Mouse (Mus musculus) left cerebral cortex, postnatal 4 days (tissue): ENCODE data around the gene Osr1. TPM values are rescaled to one million over a fixed set of nuclear protein-coding genes. Genes with fewer than 3 reads are reported as not detected.

Experiments
- DNase-seq: peaks from one replicate; pipeline ENCODE4 v3.0.0-alpha.2; 2022
- intact Hi-C: fragments of 180-260 bp; cut with DNase I; formaldehyde crosslinking; loops from one replicate; pipeline ENCODE4 v1.15.1; 2025
- total RNA-seq, 2 experiments: library from RNA; stranded (reverse); gene quantifications; 2 replicates each; pipeline ENCODE4 v1.2.3; 2021

The Osr1 gene
- 1 to 10 TPM; 4.4 to 6.0 TPM for total RNA-seq

GRCm38 (mm10) chr12:9569971-9570370 is at the start of gene Osr1:
Osr1 (plus strand) TSS chr12:9570116.
- peak; percentile 69 for DNase-seq
- intact Hi-C loops = loop anchor here (2.0 to 5.0 kb wide), 4 partner anchors 518 to 1017 kb away; no protein-coding TSS in a partner anchor

- intact Hi-C loops = no loop called here
- no peak for DNase-seq
These were observed 19.6 kb upstream of the Osr1 start for GRCm38 (mm10) chr12:9550328-9550727.

DNA sequence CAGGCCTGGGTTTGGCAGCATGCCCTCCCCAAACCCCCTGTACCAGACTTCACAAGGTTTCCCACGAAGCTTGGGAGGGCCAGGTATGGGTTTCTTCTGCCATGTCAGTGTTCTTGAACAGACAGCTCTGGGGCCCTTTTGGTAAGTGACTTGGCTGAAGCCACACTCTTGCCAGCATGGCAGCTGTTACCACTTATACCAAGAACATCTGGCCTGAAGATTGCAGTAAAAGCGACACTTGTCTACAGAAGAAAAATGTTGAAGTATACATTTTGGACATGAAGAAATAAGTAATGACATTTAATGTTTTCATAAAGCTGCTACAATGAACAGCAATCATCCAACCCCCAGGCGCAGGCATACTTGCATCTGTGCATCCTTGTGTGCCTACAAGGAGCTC is 5.0 kb upstream of the Osr1 start:
- intact Hi-C loops = loop anchor here (5.0 kb wide), 1 partner anchor 1022 kb away; no protein-coding TSS in a partner anchor
- DNase-seq = no peak

GRCm38 (mm10) chr12:9570496-9570995 is 630 bp downstream of the Osr1 start:
- intact Hi-C loops = loop anchor here (2.0 to 5.0 kb wide), 3 partner anchors 518 to 868 kb away; no protein-coding TSS in a partner anchor
- DNase-seq = no peak

DNA sequence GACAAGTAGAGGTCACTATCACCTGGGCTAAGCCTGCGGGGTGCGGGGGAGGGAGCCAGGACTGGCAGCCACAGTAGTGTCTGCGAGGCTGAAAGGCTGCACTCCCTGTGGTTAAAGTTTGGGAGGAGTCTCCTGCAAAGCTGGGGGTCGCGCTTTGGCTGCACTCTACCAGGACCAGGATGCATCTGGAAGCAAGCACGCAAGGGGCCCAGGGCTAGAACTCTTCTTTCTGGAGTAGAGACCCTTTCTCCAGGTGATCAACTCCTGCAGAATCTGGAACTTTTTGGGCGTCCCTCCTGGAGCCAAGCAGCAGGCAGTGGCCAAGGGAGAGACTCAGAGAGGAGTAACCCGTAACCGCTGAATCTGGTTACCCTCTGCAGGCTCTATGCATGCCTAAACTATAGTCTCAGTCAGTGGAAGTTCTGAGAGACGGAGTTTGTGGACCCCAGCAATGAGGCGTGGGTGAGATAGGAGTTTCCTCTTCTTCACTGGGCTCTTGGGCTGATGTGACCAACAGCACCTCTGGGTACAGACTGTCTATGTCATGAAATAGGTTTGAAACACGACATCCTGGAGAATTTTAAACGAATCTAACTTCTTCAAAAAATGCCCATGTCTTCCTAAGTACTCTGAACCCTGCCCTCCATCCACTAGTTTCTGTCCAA is 1.5 kb downstream of the Osr1 start:
- intact Hi-C loops = loop anchor here (2.0 to 5.0 kb wide), 3 partner anchors 519 to 867 kb away; no protein-coding TSS in a partner anchor
- no peak for DNase-seq

- intact Hi-C loops = loop anchor here (5.0 kb wide), 2 partner anchors 520 to 650 kb away; no protein-coding TSS in a partner anchor
- no peak for DNase-seq
These were observed 2.1 kb downstream of the Osr1 start for GRCm38 (mm10) chr12:9572022-9572421.

DNA sequence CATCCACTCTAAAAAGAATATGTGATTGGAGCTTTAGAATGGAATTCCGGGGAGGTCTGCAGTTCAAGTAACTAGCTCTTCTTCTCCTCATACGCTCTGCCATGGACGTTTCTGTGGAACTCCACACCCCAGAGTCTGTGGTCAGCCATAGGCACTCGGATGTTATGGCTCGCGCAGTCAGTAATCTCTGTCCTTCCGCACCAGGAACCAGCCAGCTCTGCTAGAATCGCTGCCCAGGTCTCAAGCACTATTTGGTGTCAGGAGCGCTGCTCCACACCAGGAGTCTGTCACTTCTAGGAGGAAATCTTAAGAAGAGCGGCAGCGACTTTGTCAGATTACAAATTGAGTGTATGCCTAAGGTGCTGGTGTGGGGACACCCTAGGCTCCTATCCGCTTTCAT is 3.8 kb downstream of the Osr1 start:
- intact Hi-C loops = loop anchor here (5.0 kb wide), 2 partner anchors 521 to 649 kb away; no protein-coding TSS in a partner anchor
- no peak for DNase-seq

GRCm38 (mm10) chr12:9574244-9574871 is 4.4 kb downstream of the Osr1 start:
- intact Hi-C loops = loop anchor here (5.0 kb wide), 2 partner anchors 522 to 648 kb away; no protein-coding TSS in a partner anchor
- peak; percentile 42 for DNase-seq

- DNase-seq = no peak
- intact Hi-C loops = no loop called here
These were observed 5.5 kb downstream of the Osr1 start for GRCm38 (mm10) chr12:9575158-9576042.

- DNase-seq = no peak
- intact Hi-C loops = no loop called here
These were observed 6.2 kb downstream of the Osr1 start for GRCm38 (mm10) chr12:9576043-9576538.

- intact Hi-C loops = no loop called here
- DNase-seq = no peak
These were observed 7.7 kb downstream of the Osr1 start for GRCm38 (mm10) chr12:9577610-9578009.

GRCm38 (mm10) chr12:9578591-9578990 is 8.7 kb downstream of the Osr1 start:
- intact Hi-C loops = no loop called here
- DNase-seq = no peak

- intact Hi-C loops = no loop called here
- no peak for DNase-seq
These were observed 9.6 kb downstream of the Osr1 start for GRCm38 (mm10) chr12:9579301-9580030.

DNA sequence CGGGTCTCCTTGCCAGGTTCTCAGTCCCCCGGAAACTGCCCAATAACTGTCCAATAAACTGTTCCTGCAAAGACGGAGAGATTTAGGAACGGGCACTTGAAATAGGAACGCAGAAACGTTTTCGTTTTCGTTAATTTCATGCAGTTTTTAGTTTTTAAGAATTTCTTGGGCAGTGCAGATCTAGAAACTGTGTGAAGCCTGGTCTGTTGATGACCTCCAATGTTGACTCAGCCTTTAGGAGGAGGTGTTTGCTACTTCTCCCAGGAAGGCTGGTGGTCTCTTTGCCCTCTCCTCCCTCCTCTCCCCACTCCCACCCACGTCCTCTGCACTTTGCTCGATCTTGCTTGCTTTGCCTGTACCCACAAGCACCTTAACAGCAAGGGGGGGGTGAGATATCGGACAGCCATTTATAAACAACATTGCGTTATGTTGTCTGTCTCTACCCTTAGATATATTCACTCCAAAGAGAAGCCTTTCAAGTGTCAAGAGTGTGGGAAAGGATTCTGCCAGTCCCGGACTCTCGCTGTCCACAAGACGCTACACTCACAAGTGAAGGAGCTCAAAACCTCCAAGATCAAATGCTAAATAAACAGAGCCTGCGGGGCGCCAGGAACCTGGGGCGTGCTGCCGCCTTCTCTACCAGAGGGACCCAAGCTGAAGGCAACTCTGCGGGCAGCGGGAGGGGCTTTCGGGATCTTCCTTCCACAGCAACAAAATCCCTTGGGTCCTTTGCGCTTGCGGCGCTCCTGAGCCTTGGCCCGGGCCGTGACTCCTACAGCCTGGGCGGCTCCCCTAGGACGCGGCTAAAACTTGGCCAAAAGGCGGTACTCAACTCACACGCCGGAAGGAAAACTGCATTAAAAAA is 10.4 kb downstream of the Osr1 start:
- no peak for DNase-seq
- intact Hi-C loops = no loop called here

DNA sequence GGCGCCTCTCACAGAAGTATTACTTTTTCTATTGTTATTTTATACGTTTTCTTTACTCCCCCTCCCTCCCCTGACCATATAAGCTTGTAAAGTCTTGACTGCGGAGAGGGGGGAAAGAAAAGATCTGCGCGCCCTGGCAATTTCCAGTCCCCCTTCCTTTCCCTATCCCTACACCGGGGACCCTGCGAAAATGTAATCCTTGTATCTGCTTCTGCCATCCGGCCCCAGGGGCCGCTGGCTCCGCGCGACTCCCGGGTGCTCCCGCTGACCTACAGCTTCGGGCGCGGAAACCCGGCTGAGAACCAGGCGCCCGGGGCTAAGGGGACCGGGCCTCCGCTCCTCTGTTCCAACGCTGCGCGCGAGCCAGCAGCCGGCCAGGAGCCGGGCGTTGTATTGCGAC is 11.1 kb downstream of the Osr1 start:
- intact Hi-C loops = no loop called here
- DNase-seq = no peak

DNA sequence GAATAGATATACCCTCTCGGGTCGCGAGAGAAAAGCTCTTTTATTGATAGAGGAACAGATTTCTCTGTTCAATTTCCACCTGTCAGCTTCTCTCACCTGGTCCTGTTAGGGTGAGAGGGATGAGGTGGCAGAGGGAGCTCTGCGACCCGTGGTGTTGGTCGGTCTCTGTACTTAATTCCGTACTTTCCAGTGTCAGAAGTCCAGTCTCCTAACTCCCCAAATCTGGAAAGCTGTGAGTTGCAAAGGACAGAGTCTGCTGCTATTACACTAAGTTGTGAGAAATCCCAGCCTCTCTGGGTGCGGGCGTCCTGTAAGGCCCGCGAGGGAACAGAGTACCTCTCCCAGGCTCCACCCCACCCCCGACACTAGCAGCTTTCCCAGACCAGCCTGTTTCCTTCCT is 11.6 kb downstream of the Osr1 start:
- intact Hi-C loops = no loop called here
- DNase-seq = no peak

GRCm38 (mm10) chr12:9582248-9582995 is 12.5 kb downstream of the Osr1 start:
- no peak for DNase-seq
- intact Hi-C loops = no loop called here

- intact Hi-C loops = no loop called here
- no peak for DNase-seq
These were observed 13.5 kb downstream of the Osr1 start for GRCm38 (mm10) chr12:9583380-9583779.
